Mouse (Mus musculus): Measurements from ENCODE around the gene Supt3.

Gene Supt3

DNA sequence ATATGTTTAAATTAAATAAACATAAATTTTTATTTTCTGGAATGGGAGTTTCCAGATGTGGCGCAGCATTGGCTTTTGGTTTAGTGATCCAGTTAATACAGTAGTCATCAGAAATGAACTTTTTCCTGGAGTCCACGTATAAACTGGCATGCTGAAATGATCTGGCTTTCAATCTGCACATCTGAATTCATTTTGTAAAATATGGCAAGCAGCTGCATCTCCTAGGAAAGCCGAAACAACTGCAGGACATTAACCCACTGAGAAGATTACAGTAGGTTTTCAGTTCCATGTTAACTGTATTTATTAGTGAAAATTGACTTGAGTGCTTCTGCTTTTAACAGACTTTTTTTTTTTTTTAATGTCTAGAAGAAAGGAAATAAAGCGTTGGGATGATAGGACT, 5.4 kb downstream of the Supt3 start:
- no peak for DNase-seq (ENCODE audit: low spot score)

DNA sequence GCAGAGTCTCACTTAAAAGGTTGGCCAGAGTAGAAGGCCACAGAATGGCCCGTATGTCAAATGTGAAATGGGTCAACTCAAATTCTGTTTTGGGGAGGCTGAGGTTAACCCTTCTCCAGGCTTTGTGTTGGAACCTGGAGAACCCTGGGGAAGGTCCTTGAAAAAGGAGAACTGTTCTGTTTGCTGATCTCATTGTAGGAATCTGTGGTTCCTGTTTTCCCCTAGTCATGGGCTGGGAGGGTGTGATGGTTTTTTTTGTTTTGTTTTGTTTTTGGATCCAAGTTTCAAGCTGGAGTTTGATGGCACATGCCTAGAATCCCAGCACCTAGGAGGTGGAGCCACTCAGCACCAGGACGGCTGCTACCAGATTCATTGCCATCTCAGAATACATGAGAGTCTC, 6.2 kb downstream of the Supt3 start:
- DNase-seq (ENCODE audit: low spot score), result no peak

DNA sequence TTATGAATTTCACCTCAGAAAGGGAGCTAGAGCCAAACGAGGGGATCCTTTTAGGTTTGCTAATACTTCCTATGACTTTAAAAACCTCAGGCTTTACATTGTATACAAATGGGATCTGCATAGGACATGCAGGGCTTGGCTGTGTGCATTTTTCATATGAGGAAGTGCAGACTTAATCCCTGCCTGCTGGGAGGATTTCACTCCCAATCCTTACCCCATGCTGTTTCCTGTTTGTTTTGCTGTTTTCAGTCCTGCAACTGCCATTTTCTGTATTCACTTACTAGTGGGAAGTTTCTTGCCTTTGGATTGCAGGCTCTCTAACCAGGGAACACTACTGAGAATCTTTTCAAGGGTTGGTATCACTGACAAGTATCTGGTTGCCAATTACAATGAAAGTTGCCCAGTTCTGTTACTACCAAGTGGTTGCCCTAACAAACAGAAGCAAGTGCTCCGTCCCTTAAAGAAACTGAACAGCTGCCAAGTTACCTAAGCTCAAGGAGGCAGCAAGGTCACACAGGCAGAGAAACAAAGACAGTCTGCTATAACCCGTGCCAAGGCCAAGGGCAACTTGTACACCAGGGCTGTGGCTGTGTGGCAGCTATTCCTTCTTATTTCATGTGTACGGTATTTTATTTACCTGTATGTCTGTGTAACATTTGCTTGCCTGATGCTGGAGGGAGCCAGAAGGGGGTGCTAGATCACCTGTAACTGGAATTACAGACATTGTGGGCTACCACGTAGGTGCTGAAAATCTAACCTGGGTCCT, 12.2 kb downstream of the Supt3 start:
- no peak for DNase-seq (ENCODE audit: low spot score)

DNA sequence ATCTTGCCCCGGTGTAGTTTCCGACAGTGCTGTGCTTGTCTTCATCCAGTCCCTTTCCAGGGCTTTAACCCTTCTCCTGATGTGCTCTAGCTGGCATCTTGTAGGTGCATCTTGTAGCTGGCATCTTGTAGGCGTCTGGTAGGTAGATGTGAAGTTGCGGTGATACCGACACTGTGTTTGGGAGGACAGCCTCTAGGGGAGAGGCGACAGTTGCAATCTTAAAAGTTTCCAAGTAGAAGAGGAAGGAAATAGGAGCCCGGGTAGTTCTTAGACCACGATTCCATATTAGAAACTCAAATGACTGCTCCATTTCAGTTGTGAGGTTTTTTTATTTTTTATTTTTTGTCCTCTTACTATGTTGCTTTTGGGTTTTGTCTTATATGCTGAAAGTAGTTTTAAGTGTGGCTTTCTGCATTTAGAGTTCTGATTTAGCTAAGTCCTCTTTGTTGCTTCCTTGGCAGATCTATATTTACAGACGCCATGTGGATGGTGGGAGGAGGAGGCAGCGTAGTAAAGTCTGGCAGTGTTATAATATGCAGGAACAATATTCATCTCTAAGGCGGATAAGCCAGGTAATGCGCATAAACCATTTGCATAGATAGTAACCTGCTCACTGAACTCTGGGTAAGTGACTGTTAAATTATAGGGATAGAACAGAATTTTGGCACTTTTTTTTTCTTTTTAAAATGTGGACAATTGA, 15.4 kb downstream of the Supt3 start:
- no peak for DNase-seq (ENCODE audit: low spot score)

DNA sequence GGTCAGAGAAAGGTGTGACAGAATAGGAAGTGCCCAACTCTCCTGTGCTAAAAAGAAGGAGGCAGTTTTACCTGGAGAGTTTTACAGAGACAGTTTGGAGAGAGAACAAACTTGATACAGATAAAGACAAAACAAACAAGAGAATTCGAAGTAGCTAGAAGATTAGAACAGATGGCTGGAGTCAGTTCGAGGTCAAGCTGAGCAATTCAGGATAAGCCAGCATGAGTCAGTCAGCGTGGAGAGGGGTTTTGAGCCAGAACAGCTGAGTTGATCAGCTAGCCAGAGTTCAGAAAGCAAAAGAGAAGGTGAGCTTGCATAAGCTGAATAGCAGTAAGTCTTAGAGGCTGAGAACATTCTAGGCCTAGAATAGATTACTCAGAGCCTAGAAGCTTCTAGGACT, 20.4 kb downstream of the Supt3 start:
- DNase-seq (ENCODE audit: low spot score), result no peak

DNA sequence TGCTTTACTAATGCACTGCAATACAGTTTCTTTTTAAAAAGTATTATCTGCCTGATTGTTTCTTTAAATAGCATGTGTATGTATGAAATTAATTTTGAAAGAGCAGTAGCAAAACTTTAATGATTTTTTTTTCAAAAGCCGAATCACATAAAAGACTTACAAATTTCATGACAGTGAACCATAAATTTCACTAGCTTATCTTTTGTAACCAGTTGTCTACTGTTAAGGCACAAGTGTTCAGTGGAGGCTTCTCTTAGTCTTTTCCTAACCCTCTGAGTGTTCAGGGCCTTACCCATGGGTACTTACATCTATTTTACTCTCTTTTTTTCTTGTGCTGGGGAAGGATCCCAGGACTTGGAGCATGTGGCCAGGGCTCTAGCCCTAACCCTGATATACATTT, 30.1 kb downstream of the Supt3 start:
- DNase-seq (ENCODE audit: low spot score), result no peak

DNA sequence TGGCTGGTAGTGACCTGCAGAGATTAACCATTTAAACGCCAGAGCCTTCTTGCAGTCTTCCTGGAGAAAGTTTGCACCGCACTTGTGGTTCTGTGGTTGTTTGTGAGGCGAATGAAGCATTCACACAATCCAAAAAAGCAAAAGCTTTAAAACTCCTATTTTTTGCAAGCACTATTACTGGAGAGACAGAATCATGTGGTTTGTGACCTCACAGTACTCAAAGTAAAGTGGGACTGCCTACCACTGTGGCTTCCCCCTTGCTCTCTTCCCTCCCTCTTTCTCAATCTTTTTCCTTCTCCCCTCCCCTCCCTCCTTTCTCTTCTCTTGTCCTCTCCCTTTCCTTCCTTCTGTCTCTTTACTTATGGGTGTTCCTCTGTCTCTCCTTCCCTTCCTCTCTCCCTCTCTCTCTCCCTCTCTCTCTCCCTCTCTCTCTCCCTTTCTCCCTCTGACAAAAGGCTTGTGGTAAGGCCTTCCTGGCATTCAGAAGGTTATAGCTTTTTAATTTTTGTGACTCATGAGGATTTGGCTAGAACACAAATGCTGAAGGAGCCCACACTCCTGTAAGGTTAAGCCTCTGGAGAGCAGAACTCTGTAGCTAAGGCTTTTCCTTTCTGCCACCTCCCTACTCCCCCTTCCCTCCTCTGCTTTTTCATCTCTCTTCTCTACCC, 37.7 kb downstream of the Supt3 start, which contains the start of gene Runx2:
Runx2 (minus strand) TSS at position 290 of the 668 bp plus-strand sequence.
- DNase-seq (ENCODE audit: low spot score), result no peak

DNA sequence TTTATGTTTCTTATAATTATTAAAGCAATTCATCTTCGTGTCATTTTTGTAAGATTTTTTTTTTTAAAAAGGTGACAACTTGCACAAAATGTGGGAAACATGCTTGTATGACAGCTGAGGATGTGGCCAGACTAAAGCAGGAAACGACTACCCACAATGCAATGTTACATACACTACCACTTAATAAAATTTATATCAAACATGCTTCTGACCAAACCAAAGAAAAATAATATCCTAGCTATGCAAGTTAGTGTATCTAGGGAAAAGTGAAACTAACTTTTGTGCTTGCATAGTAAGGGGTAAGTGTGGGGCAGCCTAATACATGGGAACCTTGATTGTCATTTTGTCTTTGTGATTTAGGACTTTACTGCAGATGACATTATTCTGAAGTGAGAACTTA, 41.9 kb downstream of the Supt3 start:
- no peak for DNase-seq (ENCODE audit: low spot score)

DNA sequence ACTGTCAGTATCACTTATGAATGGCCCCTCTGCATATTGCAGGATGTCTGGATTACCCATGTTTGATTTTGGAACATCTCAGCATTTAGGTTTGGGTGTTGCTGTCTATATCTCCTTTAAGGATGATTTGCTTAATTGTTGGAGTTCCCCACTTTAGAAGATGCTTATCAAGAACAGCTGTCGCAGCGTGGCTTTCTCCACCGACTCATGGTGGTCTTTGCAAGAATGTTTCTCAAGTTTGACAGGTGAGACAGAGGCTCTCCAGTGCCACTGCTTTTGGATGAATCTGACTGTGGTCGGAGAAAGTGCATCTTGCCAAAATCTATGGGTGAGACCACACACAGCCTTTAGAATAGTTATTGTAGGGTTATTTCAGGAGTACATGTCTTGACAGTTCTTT, 42.9 kb downstream of the Supt3 start:
- no peak for DNase-seq (ENCODE audit: low spot score)

DNA sequence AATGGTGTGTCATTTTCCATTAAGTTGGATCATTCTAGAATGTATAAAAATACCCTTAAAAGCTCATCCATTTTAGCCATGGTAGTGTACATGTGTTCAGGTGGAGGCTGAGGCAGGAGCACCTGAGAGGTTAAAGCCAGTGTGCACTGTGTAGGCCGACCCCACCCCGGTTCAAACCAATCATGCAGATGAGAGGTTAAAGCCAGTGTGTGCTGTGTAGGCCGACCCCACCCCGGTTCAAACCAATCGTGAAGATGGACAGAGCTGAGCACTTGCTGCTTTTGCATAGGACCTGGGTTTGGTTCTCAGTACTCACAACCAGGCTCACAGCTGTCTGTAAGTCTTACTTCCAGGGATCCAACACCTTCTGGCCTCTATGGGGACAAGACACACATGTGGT, 45.0 kb downstream of the Supt3 start:
- no peak for DNase-seq (ENCODE audit: low spot score)

DNA sequence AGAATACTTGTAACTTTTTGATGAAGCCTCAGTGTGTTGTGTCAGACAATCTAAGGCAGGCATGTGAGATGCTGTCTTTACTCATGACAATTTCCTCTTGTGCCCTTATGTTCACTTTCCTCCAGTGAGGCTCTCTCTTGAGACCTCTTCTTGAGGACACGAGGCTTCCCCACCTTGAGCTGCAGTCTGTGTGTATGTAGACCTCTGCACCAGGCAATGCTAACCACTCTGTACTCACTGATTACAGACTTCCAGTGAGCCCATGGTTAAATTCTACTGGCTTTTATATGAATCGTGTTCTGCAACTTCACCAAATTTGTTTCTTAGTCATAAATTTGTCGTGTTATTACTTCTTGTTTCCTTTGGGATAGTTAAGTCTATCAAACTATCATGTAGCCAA, 50.2 kb downstream of the Supt3 start:
- DNase-seq (ENCODE audit: low spot score), result no peak

DNA sequence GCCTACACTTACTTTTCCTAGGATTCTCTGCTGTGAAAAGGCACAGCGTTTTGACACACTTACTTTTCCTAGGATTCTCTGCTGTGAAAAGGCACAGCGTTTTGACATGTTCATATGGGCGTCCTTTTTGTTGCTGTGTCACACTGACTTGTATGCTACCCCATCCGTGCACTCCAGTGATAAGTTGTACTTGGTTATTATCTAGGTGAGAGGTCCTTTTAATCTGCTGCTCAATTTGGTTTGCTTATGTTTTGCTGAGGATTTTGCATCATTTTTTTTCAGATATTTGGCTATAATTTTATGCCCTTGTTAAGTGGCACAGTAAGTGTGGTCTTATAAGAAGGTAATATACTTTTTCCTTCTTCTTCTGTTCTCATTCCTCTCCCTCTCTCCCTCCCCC, 51.0 kb downstream of the Supt3 start:
- no peak for DNase-seq (ENCODE audit: low spot score)

DNA sequence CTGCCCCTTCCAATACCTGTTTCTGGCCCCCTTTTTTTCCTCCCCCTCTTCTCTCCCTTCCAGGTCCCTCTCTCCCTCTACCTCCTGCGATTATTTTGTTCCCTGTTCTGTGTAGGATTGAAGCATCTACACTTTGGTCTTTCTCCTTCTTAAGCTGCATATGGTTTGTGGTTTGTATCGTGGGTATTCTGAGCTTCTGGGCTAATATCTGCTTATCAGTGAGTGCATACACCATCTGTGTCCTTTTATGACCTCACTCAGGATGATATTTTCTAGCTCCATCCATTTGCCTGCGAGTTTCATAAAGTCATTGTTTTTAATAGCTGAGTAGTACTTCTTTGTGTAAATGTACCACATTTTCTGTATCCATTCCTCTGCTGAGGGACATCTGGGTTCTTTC, 52.6 kb downstream of the Supt3 start:
- DNase-seq (ENCODE audit: low spot score), result no peak

DNA sequence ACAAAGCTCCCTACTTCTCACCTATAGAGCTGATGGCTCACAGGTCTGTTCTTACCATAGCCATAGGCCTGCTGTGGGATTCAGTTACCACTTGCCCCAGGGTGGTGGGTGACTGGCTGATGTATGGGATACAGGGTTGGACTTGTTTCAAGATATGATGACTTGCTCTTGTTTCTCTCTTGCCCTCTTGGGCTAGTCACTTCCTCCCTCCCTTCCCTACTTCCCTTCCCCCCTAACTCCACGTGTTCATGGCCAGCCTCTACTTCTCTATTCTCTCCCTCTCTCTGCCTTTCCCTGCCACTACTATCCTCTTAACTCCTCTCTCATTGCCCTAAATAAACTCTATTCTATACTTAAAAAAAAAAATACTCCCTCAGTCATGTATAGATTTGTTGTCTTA, 54.2 kb downstream of the Supt3 start:
- DNase-seq (ENCODE audit: low spot score), result no peak

DNA sequence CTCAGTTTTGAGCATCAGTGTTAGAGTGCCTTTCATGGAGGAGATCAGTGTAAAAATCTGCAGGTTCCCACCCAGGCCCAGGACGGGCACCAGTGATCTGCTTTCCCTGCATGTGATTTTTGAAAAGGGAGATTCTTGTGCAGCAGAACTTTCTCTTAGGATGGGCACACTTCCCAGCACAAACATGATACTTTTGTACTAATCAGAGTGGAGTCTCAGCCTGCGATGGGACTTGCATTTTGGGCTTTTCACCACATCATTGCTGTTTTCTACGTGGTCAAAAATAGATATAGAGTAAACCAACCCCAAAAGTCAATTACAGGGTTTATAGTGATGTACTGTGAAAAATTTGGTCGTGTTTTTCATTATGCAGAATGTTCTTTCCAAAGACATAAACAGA, 65.2 kb downstream of the Supt3 start:
- DNase-seq (ENCODE audit: low spot score), result no peak

DNA sequence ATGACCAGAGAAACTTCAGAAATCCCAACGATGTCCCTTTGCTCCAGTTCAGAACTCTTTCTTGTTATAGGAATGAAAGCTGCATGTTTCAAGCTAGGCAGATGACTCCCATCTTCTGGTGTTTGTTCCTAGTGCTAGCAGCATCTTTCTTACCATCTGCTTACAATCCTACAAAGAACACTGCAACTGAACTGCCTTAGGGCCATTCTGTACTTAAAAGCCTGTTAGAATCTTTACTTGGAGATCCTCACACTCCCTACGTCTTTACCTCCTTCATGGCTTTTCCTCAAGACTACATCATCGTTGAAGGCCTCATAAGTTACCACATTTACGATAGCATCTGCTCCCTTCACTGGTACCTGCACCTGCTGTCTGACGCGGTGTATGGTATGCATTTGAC, 86.2 kb downstream of the Supt3 start:
- DNase-seq (ENCODE audit: low spot score), result no peak

DNA sequence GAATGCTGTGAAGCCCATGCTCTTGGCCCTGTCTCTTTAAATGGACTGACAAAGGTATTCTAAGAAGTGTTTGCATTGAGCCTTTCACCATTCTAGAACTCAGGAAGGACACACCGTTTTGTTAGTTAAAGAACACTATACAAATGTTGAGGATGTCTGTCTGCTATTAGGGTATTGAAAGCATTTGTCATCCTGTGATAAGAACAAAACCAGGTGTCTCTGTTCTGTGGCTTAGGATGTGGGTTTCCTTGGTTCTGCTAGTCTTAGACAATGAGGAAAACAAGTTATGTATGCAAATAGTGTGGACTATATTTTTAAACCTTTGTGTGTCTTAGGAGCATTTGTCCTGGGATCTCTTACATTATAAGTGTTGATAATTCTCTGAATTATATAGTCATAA, 116.6 kb downstream of the Supt3 start:
- DNase-seq (ENCODE audit: low spot score), result no peak

DNA sequence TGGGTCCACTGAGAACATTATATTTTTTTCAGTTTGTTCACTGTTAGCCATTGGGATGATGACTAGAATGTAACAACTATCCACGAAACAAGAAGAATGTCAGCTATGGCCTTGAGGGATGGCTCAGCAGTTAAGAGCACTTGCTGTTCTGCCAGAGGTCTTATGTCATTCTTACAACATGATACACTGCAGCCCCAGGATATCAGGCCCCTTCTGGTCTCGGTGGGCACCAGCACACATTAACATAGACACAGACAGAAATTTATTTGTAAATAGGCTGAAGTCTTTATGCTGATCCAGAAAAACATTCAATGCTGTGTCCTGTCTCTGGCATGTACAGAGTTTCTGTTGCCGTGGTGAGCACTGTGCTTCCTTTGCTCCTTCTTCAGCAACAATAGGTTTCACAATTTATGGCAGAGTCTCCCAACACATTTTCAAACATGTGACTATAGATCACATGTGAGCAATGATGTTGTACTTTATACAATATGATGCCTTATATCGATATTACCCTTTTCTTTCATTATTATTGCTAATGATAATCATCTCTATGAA, 166.7 kb downstream of the Supt3 start:
- DNase-seq (ENCODE audit: low spot score), result no peak

DNA sequence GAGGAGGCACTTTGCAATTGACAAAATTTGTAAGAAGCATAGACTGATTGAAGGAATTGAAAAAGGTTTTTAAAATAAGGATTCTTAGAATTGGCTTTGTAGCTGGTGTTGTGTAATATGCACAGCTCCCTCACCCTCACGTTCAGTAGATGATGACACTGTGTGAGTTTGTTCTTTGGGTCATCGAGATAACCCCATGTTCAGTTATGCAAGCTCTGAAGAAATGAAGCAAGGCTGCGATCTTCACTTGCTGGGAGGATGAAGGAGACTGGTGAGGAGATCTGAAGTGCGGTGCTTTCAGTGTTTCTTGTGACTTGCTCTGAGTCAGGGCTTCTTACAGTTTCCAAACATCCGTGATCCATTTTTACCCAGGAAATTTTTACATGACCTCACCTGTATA, 168.4 kb downstream of the Supt3 start:
- DNase-seq (ENCODE audit: low spot score), result no peak

DNA sequence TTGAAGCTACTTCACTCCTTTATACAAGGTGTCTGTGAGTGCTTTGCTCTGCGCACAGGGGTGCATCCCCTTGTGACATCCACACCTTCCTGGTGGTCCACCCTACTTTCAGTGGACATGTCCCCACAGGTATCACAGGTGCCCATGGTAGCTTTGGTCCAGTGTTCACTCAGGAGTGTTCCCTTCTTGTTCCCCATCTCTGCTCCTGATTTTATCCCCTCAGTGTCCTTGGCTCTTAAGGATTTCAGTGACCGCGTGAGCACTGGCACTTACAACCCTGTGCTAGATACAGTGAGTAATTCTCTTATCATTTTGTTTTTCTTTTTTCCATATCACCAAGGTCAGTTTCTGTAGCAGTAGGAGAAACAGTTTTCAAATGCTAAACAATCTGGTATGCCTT, 171.4 kb downstream of the Supt3 start:
- no peak for DNase-seq (ENCODE audit: low spot score)

DNA sequence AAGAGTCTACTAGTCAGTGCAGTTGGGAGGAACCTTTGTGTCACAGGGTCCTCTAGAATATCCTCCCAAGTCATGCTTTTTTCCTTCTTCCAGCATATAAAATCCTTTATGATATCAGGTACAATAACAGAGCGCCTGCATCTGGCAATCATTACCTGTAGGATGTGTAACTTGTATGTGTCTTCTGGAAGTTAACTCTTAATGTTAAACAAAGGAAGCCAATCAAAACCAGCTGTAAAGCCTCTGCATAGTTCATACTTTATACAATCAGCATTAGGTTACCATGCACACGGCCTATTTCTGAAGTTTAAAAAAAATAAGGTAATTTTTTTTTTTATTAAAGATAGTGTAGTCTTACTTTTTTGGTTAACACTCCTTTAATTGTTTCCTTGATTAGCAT, 179.7 kb downstream of the Supt3 start:
- DNase-seq (ENCODE audit: low spot score), result no peak

DNA sequence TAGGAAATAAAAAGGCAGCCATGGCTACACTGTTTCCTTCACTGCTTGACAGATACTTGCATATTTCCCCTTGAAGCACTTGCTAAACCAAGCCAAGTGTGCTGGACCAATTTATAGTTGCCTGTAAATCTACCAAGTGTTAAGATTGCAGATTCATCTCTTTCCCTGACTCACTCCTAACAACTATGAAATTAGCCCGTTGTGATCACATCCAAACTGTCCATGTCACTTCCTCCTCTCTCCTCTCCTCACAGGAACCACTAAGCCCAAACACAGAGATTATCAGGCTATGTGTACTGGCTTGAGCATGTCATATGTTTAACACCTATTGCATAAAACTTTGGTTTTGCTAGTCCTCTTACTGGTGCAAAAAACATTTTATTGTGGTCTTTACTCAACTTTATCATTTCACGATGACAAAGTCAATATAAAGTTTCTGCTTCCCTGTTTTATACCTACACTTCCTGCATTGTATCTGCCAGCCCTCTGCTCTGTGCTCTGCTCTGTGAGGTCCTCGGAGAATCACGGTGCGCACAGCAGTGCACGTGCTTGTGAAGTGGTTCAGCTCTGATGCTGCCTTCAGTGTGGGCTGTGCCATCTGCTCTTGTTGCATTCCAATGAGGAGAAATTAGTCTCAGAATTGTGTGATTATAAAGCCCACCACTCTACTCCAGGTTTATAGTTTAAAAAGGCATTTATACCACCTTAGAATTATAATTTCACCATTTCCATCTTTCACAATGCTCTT, 186.3 kb downstream of the Supt3 start:
- peak; percentile 6 for DNase-seq (ENCODE audit: low spot score)

Measured in retina, embryonic 14.5 days (tissue).